Mouse (Mus musculus): Measurements from ENCODE around the gene Pcsk2.

DNA sequence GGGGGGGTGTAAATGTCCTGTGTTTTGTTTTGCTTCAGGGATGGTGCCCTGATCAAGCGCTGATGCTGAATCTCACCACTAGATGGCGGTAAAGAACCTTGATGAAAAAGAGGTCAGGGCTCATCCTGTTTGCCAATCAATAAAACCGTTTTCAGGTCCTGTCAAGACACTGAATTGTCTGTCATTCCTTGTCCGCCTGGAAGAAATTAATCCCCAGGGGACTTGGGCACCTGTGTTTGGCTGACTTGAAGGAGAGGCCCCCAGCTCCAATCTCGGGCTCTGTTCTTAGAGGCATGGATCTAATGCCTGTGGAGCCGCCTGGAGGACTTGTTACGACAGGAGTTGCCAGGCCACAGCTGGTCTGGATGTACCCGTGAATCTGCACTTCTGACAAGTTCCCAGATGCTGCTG is 291.3 kb downstream of the Pcsk2 start:
- TF ChIP-seq CTCF (IDR thresholded peaks at IDR 0.05; ENCODE audit: low read depth) (peak; percentile 80), EP300 (IDR thresholded peaks at IDR 0.05; ENCODE audit: low read depth) (no peak)
